Comparison of ENCODE assay signal across 18 mouse cellular contexts in the genomic region with DNA sequence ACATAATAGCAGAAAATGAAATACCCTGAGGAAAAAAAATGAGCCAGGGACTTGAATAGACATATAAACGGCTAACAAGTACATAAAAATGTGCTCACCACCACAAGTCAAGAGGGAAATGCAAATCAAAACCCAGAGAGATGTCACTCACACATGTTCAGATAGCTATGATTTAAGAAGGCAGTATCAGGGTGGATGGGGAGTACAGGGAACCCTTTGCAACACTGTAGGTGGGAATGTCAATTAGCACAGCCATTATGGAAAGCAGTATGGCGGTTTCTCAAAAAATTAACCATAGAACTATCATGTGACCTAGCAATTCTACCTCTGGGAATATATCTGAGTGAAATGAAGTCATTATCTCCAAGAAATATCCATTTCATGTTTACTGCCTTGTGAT.
"Had no signal": no experiment of that assay in that cellular context is flagged by ENCODE, and none has a peak within 500 bp of the region (broad histone marks: within the 10 kb centered on the region; RNA-seq: fewer than 3 reads in every experiment).

No protein-coding gene starts in this region.

- DNase-seq: lung, adult 18-20 months; lung, embryonic 14.5 days; lung, postnatal 10 days; lung, postnatal 4 days; retina, postnatal 1 day; right cerebral cortex, adult 18-20 months; right cerebral cortex, postnatal 25 days; right cerebral cortex, postnatal 4 days; spleen, adult 18-20 months; thymus, adult 18-20 months; thymus, postnatal 14 days; thymus, postnatal 36 days had no signal

- H3K4me2 ChIP-seq: lung, embryonic 14.5 days; midbrain, embryonic 12.5 days; neural tube, embryonic 12.5 days had no signal

- H3K4me1 ChIP-seq: midbrain, embryonic 10.5 days; midbrain, embryonic 12.5 days; neural tube, embryonic 12.5 days had no signal

- ATAC-seq: midbrain, embryonic 16.5 days had no signal

- H3K27ac ChIP-seq: liver, embryonic 14.5 days; midbrain, embryonic 10.5 days; midbrain, embryonic 12.5 days; neural tube, embryonic 12.5 days had no signal

- H3K9ac ChIP-seq: liver, embryonic 14.5 days; lung, embryonic 14.5 days; midbrain, embryonic 12.5 days; neural tube, embryonic 12.5 days had no signal

- H3K27me3 ChIP-seq: neural tube, embryonic 12.5 days had no signal

- H3K36me3 ChIP-seq: midbrain, embryonic 10.5 days; midbrain, embryonic 12.5 days; neural tube, embryonic 12.5 days had no signal

- H3K9me3 ChIP-seq: midbrain, embryonic 10.5 days; midbrain, embryonic 12.5 days; neural tube, embryonic 12.5 days had no signal

- H3K4me3 ChIP-seq: midbrain, embryonic 10.5 days; midbrain, embryonic 12.5 days; myocyte; neural tube, embryonic 12.5 days had no signal
